Mouse (Mus musculus) gastrocnemius, adult 2 months (tissue): ENCODE data around the gene Isg20l2. TPM values are rescaled to one million over a fixed set of nuclear protein-coding genes. Genes with fewer than 3 reads are reported as not detected.

ENCODE experiments used
- DNase-seq: peaks from one replicate; pipeline ENCODE4 v3.0.0; 2022
- H3K27ac ChIP-seq: fragments of 200-600 bp; 2 replicates; pipeline ENCODE4 v1.8.1; 2022; ENCODE audit warnings: mild to moderate bottlenecking
- H3K4me3 ChIP-seq: fragments of 200-600 bp; 2 replicates; pipeline ENCODE4 v1.8.1; 2022; ENCODE audit warnings: mild to moderate bottlenecking, moderate library complexity
- CTCF ChIP-seq: fragments of 200-600 bp; IDR thresholded peaks from 2 replicates; pipeline ENCODE4 v1.8.1; 2022; ENCODE audit warnings: antibody characterized with exemption, mild to moderate bottlenecking, moderate library complexity
- intact Hi-C: fragments of 180-260 bp; cut with DNase I; formaldehyde crosslinking; loops from one replicate; pipeline ENCODE4 v1.15.1; 2025
- total RNA-seq, 2 experiments: library from RNA; stranded (reverse); gene quantifications; 2 replicates each; pipeline ENCODE4 v1.2.3; 2021

The Isg20l2 gene
- total RNA-seq, 2 experiments from 2014 or later, result 7.6 to 8.1 TPM

GRCm38 (mm10) chr3:87952440-87952839 is 22.3 kb downstream of the Isg20l2 start:
- DNase-seq, result no peak
- H3K27ac ChIP-seq, result no peak overlapping the region
- intact Hi-C loops, result no loop called here
- no peak overlapping the region for H3K4me3 ChIP-seq
- no peak for TF ChIP-seq CTCF

- H3K4me3 ChIP-seq, result no peak overlapping the region
- no peak overlapping the region for H3K27ac ChIP-seq
- DNase-seq, result no peak
- no peak for TF ChIP-seq CTCF
- intact Hi-C loops, result no loop called here
Observed at GRCm38 (mm10) chr3:87958056-87958455, 27.9 kb downstream of the Isg20l2 start.

- intact Hi-C loops, result no loop called here
- Histone ChIP-seq H3K4me3 (no peak overlapping the region), H3K27ac (no peak overlapping the region)
- no peak for TF ChIP-seq CTCF
- DNase-seq, result no peak
Observed at GRCm38 (mm10) chr3:87958476-87958875, 28.4 kb downstream of the Isg20l2 start.

GRCm38 (mm10) chr3:87958967-87959366 is 28.9 kb downstream of the Isg20l2 start:
- no peak for TF ChIP-seq CTCF
- Histone ChIP-seq H3K4me3 (no peak overlapping the region), H3K27ac (no peak overlapping the region)
- no peak for DNase-seq
- intact Hi-C loops, result no loop called here

GRCm38 (mm10) chr3:87959371-87959770 is 29.3 kb downstream of the Isg20l2 start:
- Histone ChIP-seq H3K27ac (no peak overlapping the region), H3K4me3 (no peak overlapping the region)
- DNase-seq, result no peak
- no peak for TF ChIP-seq CTCF
- intact Hi-C loops, result no loop called here

- H3K4me3 ChIP-seq, result peak overlapping the region; percentile 71
- DNase-seq, result no peak
- peak overlapping the region; percentile 84 for H3K27ac ChIP-seq
- no peak for TF ChIP-seq CTCF
- intact Hi-C loops, result no loop called here
Observed at GRCm38 (mm10) chr3:87960191-87960585, 30.1 kb downstream of the Isg20l2 start.

GRCm38 (mm10) chr3:87960586-87961191 is 30.6 kb downstream of the Isg20l2 start:
- peak; percentile 96 for TF ChIP-seq CTCF
- Histone ChIP-seq H3K4me3 (peak overlapping the region; percentile 71), H3K27ac (peak overlapping the region; percentile 84)
- intact Hi-C loops, result loop anchor here (1.0 kb wide), 1 partner anchor 25 kb away; no protein-coding TSS in a partner anchor
- peak; percentile 91 for DNase-seq

- peak; percentile 63 for DNase-seq
- intact Hi-C loops, result loop anchor here (1.0 to 5.0 kb wide), 2 partner anchors 17 to 38 kb away; partner anchors contain the start of genes Isg20l2 and Rrnad1
- Histone ChIP-seq H3K27ac (peak overlapping the region; percentile 84), H3K4me3 (peak overlapping the region; percentile 71)
- peak; percentile 91 for TF ChIP-seq CTCF
Observed at GRCm38 (mm10) chr3:87970184-87970938, 40.2 kb downstream of the Isg20l2 start.

GRCm38 (mm10) chr3:87970939-87971488 is 40.9 kb downstream of the Isg20l2 start, which contains the start of gene Nes:
Nes (plus strand) TSS chr3:87971078.
- intact Hi-C loops, result loop anchor here (1.0 to 5.0 kb wide), 2 partner anchors 16 to 39 kb away; partner anchors contain the start of genes Isg20l2 and Rrnad1
- peak; percentile 67 for DNase-seq
- Histone ChIP-seq H3K4me3 (peak within 1 kb of the TSS; percentile 71), H3K27ac (peak within 1 kb of the TSS; percentile 84)
- no peak for TF ChIP-seq CTCF

GRCm38 (mm10) chr3:87971489-87972202 is 41.5 kb downstream of the Isg20l2 start:
- TF ChIP-seq CTCF, result no peak
- Histone ChIP-seq H3K4me3 (peak overlapping the region; percentile 71), H3K27ac (peak overlapping the region; percentile 84)
- DNase-seq, result no peak
- intact Hi-C loops, result loop anchor here (5.0 kb wide), 1 partner anchor 39 kb away; the partner anchor contains the start of genes Isg20l2 and Rrnad1

- DNase-seq, result peak; percentile 11
- TF ChIP-seq CTCF, result no peak
- H3K27ac ChIP-seq, result peak overlapping the region; percentile 84
- H3K4me3 ChIP-seq, result peak overlapping the region; percentile 71
- intact Hi-C loops, result loop anchor here (5.0 kb wide), 1 partner anchor 40 kb away; the partner anchor contains the start of genes Isg20l2 and Rrnad1
Observed at GRCm38 (mm10) chr3:87972203-87972664, 42.1 kb downstream of the Isg20l2 start.

- TF ChIP-seq CTCF, result no peak
- intact Hi-C loops, result loop anchor here (5.0 kb wide), 1 partner anchor 40 kb away; the partner anchor contains the start of genes Isg20l2 and Rrnad1
- peak overlapping the region; percentile 84 for H3K27ac ChIP-seq
- peak; percentile 15 for DNase-seq
- H3K4me3 ChIP-seq, result peak overlapping the region; percentile 71
Observed at GRCm38 (mm10) chr3:87972776-87973175, 42.7 kb downstream of the Isg20l2 start.
